Mouse (Mus musculus) brain, adult 2 months (tissue): ENCODE measurements at regions not wholly inside any gene's neighbourhood (a gene's known extent, or its start where the extent isn't known, plus 50 kb on each side); places are given as distances from the start of the nearest gene placed in this dataset.

ENCODE experiments used
- DNase-seq: peaks from one replicate; pipeline ENCODE4 v3.0.0; 2011; ENCODE audit warnings: low read depth, low spot score

GRCm38 (mm10) chr8:109151711-109152110 is 342.1 kb upstream of the Pmfbp1 start:
- DNase-seq, result no peak

- DNase-seq, result peak; percentile 7
These were observed 338.3 kb upstream of the Pmfbp1 start for GRCm38 (mm10) chr8:109155489-109155888.

- no peak for DNase-seq
These were observed 337.8 kb upstream of the Pmfbp1 start for GRCm38 (mm10) chr8:109156016-109156415.

GRCm38 (mm10) chr8:109172701-109173100 is 321.1 kb upstream of the Pmfbp1 start:
- peak; percentile 35 for DNase-seq

GRCm38 (mm10) chr8:109185558-109186198 is 308.1 kb upstream of the Pmfbp1 start:
- peak; percentile 84 for DNase-seq

- peak; percentile 39 for DNase-seq
These were observed 306.2 kb upstream of the Pmfbp1 start for GRCm38 (mm10) chr8:109187617-109188016.

- DNase-seq, result no peak
These were observed 279.6 kb upstream of the Pmfbp1 start for GRCm38 (mm10) chr8:109214247-109214646.

GRCm38 (mm10) chr8:109216318-109216717 is 277.5 kb upstream of the Pmfbp1 start:
- no peak for DNase-seq

- no peak for DNase-seq
These were observed 276.5 kb upstream of the Pmfbp1 start for GRCm38 (mm10) chr8:109217326-109217725.

GRCm38 (mm10) chr8:109232281-109233234 is 261.3 kb upstream of the Pmfbp1 start:
- peak; percentile 13 for DNase-seq

- peak; percentile 19 for DNase-seq
These were observed 248.3 kb upstream of the Pmfbp1 start for GRCm38 (mm10) chr8:109245526-109245925.

GRCm38 (mm10) chr8:109247875-109248274 is 246.0 kb upstream of the Pmfbp1 start:
- peak; percentile 70 for DNase-seq

- DNase-seq, result no peak
These were observed 245.5 kb upstream of the Pmfbp1 start for GRCm38 (mm10) chr8:109248356-109248755.

GRCm38 (mm10) chr8:109249256-109249655 is 244.6 kb upstream of the Pmfbp1 start:
- DNase-seq, result no peak

- DNase-seq, result peak; percentile 29
These were observed 244.1 kb upstream of the Pmfbp1 start for GRCm38 (mm10) chr8:109249691-109250090.

GRCm38 (mm10) chr8:109250551-109250950 is 243.3 kb upstream of the Pmfbp1 start:
- peak; percentile 27 for DNase-seq

- peak; percentile 61 for DNase-seq
These were observed 242.4 kb upstream of the Pmfbp1 start for GRCm38 (mm10) chr8:109251360-109251798.

- DNase-seq, result no peak
These were observed 241.4 kb upstream of the Pmfbp1 start for GRCm38 (mm10) chr8:109252404-109252803.

- peak; percentile 66 for DNase-seq
These were observed 214.7 kb upstream of the Pmfbp1 start for GRCm38 (mm10) chr8:109279129-109279528.

GRCm38 (mm10) chr8:109280540-109280939 is 213.3 kb upstream of the Pmfbp1 start:
- DNase-seq, result peak; percentile 9

- DNase-seq, result no peak
These were observed 212.2 kb upstream of the Pmfbp1 start for GRCm38 (mm10) chr8:109281598-109281997.

GRCm38 (mm10) chr8:109310670-109311386 is 183.0 kb upstream of the Pmfbp1 start:
- no peak for DNase-seq
